26 mouse cellular contexts compared by ENCODE assay signal in the genomic region with DNA sequence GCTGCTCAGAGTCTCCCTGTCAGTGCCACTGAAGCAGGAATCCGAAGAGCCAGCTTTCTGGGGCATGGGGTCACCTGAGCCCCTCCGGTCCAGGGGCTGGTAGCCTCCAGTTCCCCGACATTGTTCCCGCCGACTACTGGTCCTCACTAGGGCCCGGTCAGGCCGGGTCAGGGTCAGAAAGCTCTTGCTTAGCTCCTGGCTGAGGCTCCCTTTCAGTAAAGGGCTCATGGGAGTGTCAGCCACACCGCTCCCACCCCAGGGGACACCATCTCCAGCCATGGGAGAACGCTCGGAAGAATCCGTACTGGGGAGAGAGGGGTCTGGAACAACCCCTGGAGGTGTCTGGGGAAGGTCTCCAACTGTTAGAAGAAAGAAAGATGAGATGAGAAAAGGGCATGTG. TPM values are rescaled to one million over a fixed set of nuclear protein-coding genes. Genes with fewer than 3 reads are reported as not detected.
DNase-seq lines count a peak whose midpoint lies in the region; ATAC-seq and TF ChIP-seq lines count a peak whose summit lies in the region.
"Had no signal": no experiment of that assay in that cellular context is flagged by ENCODE, and none has a peak within 500 bp of the region (broad histone marks: within the 10 kb centered on the region; RNA-seq: fewer than 3 reads in every experiment).

No protein-coding gene starts in this region.

- H3K27ac ChIP-seq in hindbrain, embryonic 13.5 days: no peak overlapping the region
- H3K27ac ChIP-seq in hindbrain, embryonic 16.5 days (ENCODE audit: low read depth, low read length): no peak overlapping the region
- H3K27ac ChIP-seq in liver, embryonic 13.5 days: peak overlapping the region; percentile 93
- H3K27ac ChIP-seq: embryonic facial prominence, embryonic 13.5 days; forebrain, embryonic 10.5 days; gastrocnemius, adult 2 months; hindbrain, embryonic 15.5 days had no signal

- H3K36me3 ChIP-seq in hindbrain, embryonic 13.5 days: peaks cover 68% of the 10 kb centered on the region
- H3K36me3 ChIP-seq in hindbrain, embryonic 16.5 days (ENCODE audit: control insufficient read depth, insufficient read depth, low read length): peaks cover 42% of the 10 kb centered on the region
- H3K36me3 ChIP-seq in E14TG2a.4 (ENCODE audit: insufficient read depth, low read length): peaks cover 71% of the 10 kb centered on the region
- H3K36me3 ChIP-seq in liver, embryonic 13.5 days: peaks cover 66% of the 10 kb centered on the region

- DNase-seq in heart, adult 11 months: peak; percentile 92
- DNase-seq in heart, postnatal 4 days: no peak
- no peak for DNase-seq in liver, embryonic 13.5 days
- no peak for DNase-seq in layer of hippocampus, adult 9-10 months (ENCODE audit: low spot score)
- DNase-seq in spleen, postnatal 10 days (ENCODE audit: low spot score in 2 of 2): no peak
- DNase-seq: adrenal gland, adult 2 months; cerebellum, adult 11 months; cerebellum, adult 8-10 months; cerebellum, postnatal 14 days; gastrocnemius, adult 2 months; gastrocnemius, postnatal 25 days; heart, postnatal 36 days had no signal

- peaks cover 29% of the 10 kb centered on the region for H3K4me1 ChIP-seq in hindbrain, embryonic 13.5 days (replicated peaks)
- H3K4me1 ChIP-seq in hindbrain, embryonic 16.5 days (ENCODE audit: control insufficient read depth, insufficient read depth, low read depth, low read length): peaks cover 23% of the 10 kb centered on the region
- peaks cover 52% of the 10 kb centered on the region for H3K4me1 ChIP-seq in E14TG2a.4 (replicated peaks; ENCODE audit: low read depth, low read length)
- H3K4me1 ChIP-seq in liver, embryonic 13.5 days (replicated peaks): peaks cover 44% of the 10 kb centered on the region

- H3K9ac ChIP-seq in hindbrain, embryonic 13.5 days: 0 out of 2 replicates have a peak overlapping the region, but pooled peaks have one; percentile 13
- H3K9ac ChIP-seq in hindbrain, embryonic 16.5 days (ENCODE audit: low read depth, low read length): no peak overlapping the region
- peak overlapping the region; percentile 94 for H3K9ac ChIP-seq in liver, embryonic 13.5 days
- H3K9ac ChIP-seq: hindbrain, embryonic 15.5 days had no signal

- ATAC-seq in hindbrain, embryonic 13.5 days (ENCODE audit: low FRiP score): no peak
- no peak for ATAC-seq in hindbrain, embryonic 16.5 days
- ATAC-seq in liver, embryonic 13.5 days (ENCODE audit: low read depth): no peak
- ATAC-seq: forebrain, embryonic 14.5 days; inflammation-experienced regulatory T-cells, adult 6 months; intestine, postnatal 0 days had no signal

- H3K27me3 ChIP-seq in hindbrain, embryonic 13.5 days: no peaks in the 10 kb centered on the region
- H3K27me3 ChIP-seq in hindbrain, embryonic 16.5 days (replicated peaks; ENCODE audit: control insufficient read depth, insufficient read depth, low read length): no peaks in the 10 kb centered on the region
- H3K27me3 ChIP-seq in E14TG2a.4 (ENCODE audit: insufficient read depth, low read length): no peaks in the 10 kb centered on the region
- no peaks in the 10 kb centered on the region for H3K27me3 ChIP-seq in liver, embryonic 13.5 days
- H3K27me3 ChIP-seq: CH12.LX; embryonic facial prominence, embryonic 13.5 days; hindbrain, embryonic 15.5 days had no signal

- H3K4me3 ChIP-seq in hindbrain, embryonic 13.5 days: no peak overlapping the region
- no peak overlapping the region for H3K4me3 ChIP-seq in hindbrain, embryonic 16.5 days (ENCODE audit: low read length)
- peak overlapping the region; percentile 67; the same call in 1 of the 2 replicates for H3K4me3 ChIP-seq in E14TG2a.4 (replicated peaks; ENCODE audit: low read length)
- peak overlapping the region; percentile 79 for H3K4me3 ChIP-seq in liver, embryonic 13.5 days (replicated peaks)
- H3K4me3 ChIP-seq: embryonic facial prominence, embryonic 13.5 days; gastrocnemius, adult 2 months; hindbrain, embryonic 15.5 days had no signal

- no peak for TF ChIP-seq CTCF in E14TG2a.4 (conservative IDR thresholded peaks at IDR 0.05; ENCODE audit: low read length)

- no peak overlapping the region for H3K4me2 ChIP-seq in hindbrain, embryonic 13.5 days
- H3K4me2 ChIP-seq in hindbrain, embryonic 16.5 days (ENCODE audit: low read length): no peak overlapping the region
- peak overlapping the region; percentile 99 for H3K4me2 ChIP-seq in liver, embryonic 13.5 days
- H3K4me2 ChIP-seq: embryonic facial prominence, embryonic 13.5 days; hindbrain, embryonic 15.5 days had no signal

- WGBS in hindbrain, embryonic 13.5 days: 94% methylated on average over 11 of the region's 11 CpGs
- 94% methylated on average over 11 of the region's 11 CpGs for WGBS in hindbrain, embryonic 16.5 days
- 89% methylated on average over 11 of the region's 11 CpGs for WGBS in liver, embryonic 13.5 days (ENCODE audit: insufficient replicate concordance)

- no peaks in the 10 kb centered on the region for H3K9me3 ChIP-seq in hindbrain, embryonic 13.5 days
- H3K9me3 ChIP-seq in hindbrain, embryonic 16.5 days (ENCODE audit: control insufficient read depth, low read length): no peaks in the 10 kb centered on the region
- no peaks in the 10 kb centered on the region for H3K9me3 ChIP-seq in E14TG2a.4 (ENCODE audit: low read length)
- H3K9me3 ChIP-seq in liver, embryonic 13.5 days (replicated peaks): no peaks in the 10 kb centered on the region
- H3K9me3 ChIP-seq: embryonic facial prominence, embryonic 13.5 days; forebrain, embryonic 10.5 days; hindbrain, embryonic 15.5 days had no signal

RNA-seq across cellular contexts. Expression of gene Map3k11, which starts 2.7 kb away (rescaled TPM):
- 10 to 100 TPM; 39.8 to 40.0 TPM for total RNA-seq in heart, postnatal 4 days (2021)
- 11.6 and 14.4 TPM in 2 replicates for polyA plus RNA-seq in hindbrain, embryonic 13.5 days (2015; fragmentation: Nextera tagmentation; extraction: Ambion mirVana)
- 9.2 and 13.2 TPM in 2 replicates for polyA plus RNA-seq in hindbrain, embryonic 16.5 days (2015; fragmentation: Nextera tagmentation; extraction: Ambion mirVana)
- polyA plus RNA-seq in liver, embryonic 13.5 days (2015; fragmentation: Nextera tagmentation; extraction: Ambion mirVana): 13.8 and 15.9 TPM in 2 replicates

RNA-seq across cellular contexts. Expression of gene Pcnx3, which starts 2.8 kb away (rescaled TPM):
- total RNA-seq in heart, postnatal 4 days (2021): 10 to 100 TPM; 42.5 to 42.7 TPM
- 21.3 and 24.4 TPM in 2 replicates for polyA plus RNA-seq in hindbrain, embryonic 13.5 days (2015; fragmentation: Nextera tagmentation; extraction: Ambion mirVana)
- 22.6 and 24.8 TPM in 2 replicates for polyA plus RNA-seq in hindbrain, embryonic 16.5 days (2015; fragmentation: Nextera tagmentation; extraction: Ambion mirVana)
- polyA plus RNA-seq in liver, embryonic 13.5 days (2015; fragmentation: Nextera tagmentation; extraction: Ambion mirVana): 9.1 and 10.1 TPM in 2 replicates

RNA-seq across cellular contexts. Expression of gene Kcnk7, which starts 18.3 kb away (rescaled TPM):
- total RNA-seq in heart, postnatal 4 days (2021): not detected
- polyA plus RNA-seq in hindbrain, embryonic 13.5 days (2015; fragmentation: Nextera tagmentation; extraction: Ambion mirVana): 0.44 and 0.63 TPM in 2 replicates
- not detected in 2 replicates for polyA plus RNA-seq in hindbrain, embryonic 16.5 days (2015; fragmentation: Nextera tagmentation; extraction: Ambion mirVana)
- 0.21 and 0.46 TPM in 2 replicates for polyA plus RNA-seq in liver, embryonic 13.5 days (2015; fragmentation: Nextera tagmentation; extraction: Ambion mirVana)
- total RNA-seq: adrenal gland, adult 2 months; adrenal gland, postnatal 4 days; CH12.LX; common myeloid progenitor, adult 5-6 weeks; gastrocnemius, adult 2 months; gastrocnemius, postnatal 25 days; granulocyte monocyte progenitor cell, adult 5-6 weeks; heart, postnatal 36 days had no signal
- polyA plus RNA-seq: adrenal gland, adult 2 months; brain, embryonic 14.5 days; forebrain, embryonic 14.5 days had no signal

RNA-seq across cellular contexts. Expression of gene Sipa1, which starts 22.4 kb away (rescaled TPM):
- 10 to 100 TPM; 40.2 to 42.2 TPM for total RNA-seq in heart, postnatal 4 days (2021)
- polyA plus RNA-seq in hindbrain, embryonic 13.5 days (2015; fragmentation: Nextera tagmentation; extraction: Ambion mirVana): 15.0 and 15.4 TPM in 2 replicates
- 14.3 and 19.1 TPM in 2 replicates for polyA plus RNA-seq in hindbrain, embryonic 16.5 days (2015; fragmentation: Nextera tagmentation; extraction: Ambion mirVana)
- polyA plus RNA-seq in liver, embryonic 13.5 days (2015; fragmentation: Nextera tagmentation; extraction: Ambion mirVana): 23.3 and 24.6 TPM in 2 replicates

RNA-seq across cellular contexts. Expression of gene Ehbp1l1, which starts 40.3 kb away (rescaled TPM):
- total RNA-seq in heart, postnatal 4 days (2021): 100 to 1,000 TPM; 179 to 191 TPM
- polyA plus RNA-seq in hindbrain, embryonic 13.5 days (2015; fragmentation: Nextera tagmentation; extraction: Ambion mirVana): 6.7 and 10.1 TPM in 2 replicates
- polyA plus RNA-seq in hindbrain, embryonic 16.5 days (2015; fragmentation: Nextera tagmentation; extraction: Ambion mirVana): 21.6 and 29.7 TPM in 2 replicates
- 105 and 111 TPM in 2 replicates for polyA plus RNA-seq in liver, embryonic 13.5 days (2015; fragmentation: Nextera tagmentation; extraction: Ambion mirVana)

Comparison
In these comparisons a context has a peak if more than half of its experiments do, and no peak if none do; other contexts are left out.
1. H3K4me3 ChIP-seq: peak in E14TG2a.4 (single experiment) and liver, embryonic 13.5 days (single experiment); none in hindbrain, embryonic 13.5 days (single experiment) and hindbrain, embryonic 16.5 days (single experiment).